Mouse (Mus musculus) monocyte, adult 59 days (primary cell): ENCODE measurements around the gene Rbm24. TPM values are rescaled to one million over a fixed set of nuclear protein-coding genes. Genes with fewer than 3 reads are reported as not detected.

ENCODE experiments used
- total RNA-seq, 2 experiments: library from RNA; stranded (reverse); gene quantifications; one replicate each; pipeline ENCODE4 v1.2.4; 2023

Gene Rbm24
- not detected for total RNA-seq

GRCm38 (mm10) chr13:46418141-46418601 is at the start of gene Rbm24:
Rbm24 (plus strand) TSS chr13:46418434.

Other genes with a start within 250 kb of the Rbm24 start
- gene Stmnd1, start 144.7 kb upstream of the Rbm24 start, total RNA-seq: not detected
- not detected for gene Cap2, start 83.4 kb downstream of the Rbm24 start, total RNA-seq